Mouse (Mus musculus) heart, embryonic 16.5 days (tissue): ENCODE measurements at regions not wholly inside any gene's neighbourhood (a gene's known extent, or its start where the extent isn't known, plus 50 kb on each side); places are given as distances from the start of the nearest gene placed in this dataset.

ENCODE experiments used
- ATAC-seq: fragments of 200-750 bp; cut with Nextera tagmentation; replicated peaks from 2 replicates; pipeline ENCODE4 v1.8.0; 2017; ENCODE audit warnings: moderate number of reproducible peaks; ENCODE audit not compliant: insufficient read depth, low FRiP score; ENCODE audit errors: extremely low read depth
- H3K27ac ChIP-seq: fragments of 300-500 bp; sonication (generic); 2 replicates; pipeline ENCODE4 v1.5.1; 2014; ENCODE audit warnings: mild to moderate bottlenecking, low read length, control low read depth, moderate library complexity
- H3K27me3 ChIP-seq: fragments of 300-500 bp; sonication (generic); 2 replicates; pipeline ENCODE4 v1.6.1; 2014; ENCODE audit warnings: low read length, mixed read lengths; ENCODE audit not compliant: control insufficient read depth, insufficient read depth
- H3K36me3 ChIP-seq: fragments of 300-500 bp; sonication (generic); 2 replicates; pipeline ENCODE4 v1.6.1; 2014; ENCODE audit not compliant: control insufficient read depth, insufficient read depth
- H3K4me1 ChIP-seq: fragments of 300-500 bp; sonication (generic); 2 replicates; pipeline ENCODE4 v1.6.1; 2014; ENCODE audit warnings: low read length, mixed read lengths; ENCODE audit not compliant: control insufficient read depth, insufficient read depth
- H3K4me2 ChIP-seq: fragments of 300-500 bp; sonication (generic); 2 replicates; pipeline ENCODE4 v1.6.1; 2014; ENCODE audit warnings: low read depth, mild to moderate bottlenecking, control low read depth, low read length
- H3K4me3 ChIP-seq: fragments of 300-500 bp; sonication (generic); 2 replicates; pipeline ENCODE4 v1.5.1; 2014; ENCODE audit warnings: mild to moderate bottlenecking, control low read depth, low read length
- H3K9ac ChIP-seq: fragments of 300-500 bp; sonication (generic); 2 replicates; pipeline ENCODE4 v1.6.1; 2014; ENCODE audit warnings: low read length, control low read depth
- H3K9me3 ChIP-seq: fragments of 300-500 bp; sonication (generic); replicated peaks from 2 replicates; pipeline ENCODE4 v1.6.1; 2016; ENCODE audit warnings: low read length; ENCODE audit not compliant: control insufficient read depth
- WGBS: fragments of 180-500 bp; shearing (Covaris S2); extraction: QIAGEN DNeasy Blood & Tissue Kit; methylation state at CpG from one replicate; pipeline ENCODE4 v1.1.7; 2014; 5-methylcytosine and 5-hydroxymethylcytosine counted together

DNA sequence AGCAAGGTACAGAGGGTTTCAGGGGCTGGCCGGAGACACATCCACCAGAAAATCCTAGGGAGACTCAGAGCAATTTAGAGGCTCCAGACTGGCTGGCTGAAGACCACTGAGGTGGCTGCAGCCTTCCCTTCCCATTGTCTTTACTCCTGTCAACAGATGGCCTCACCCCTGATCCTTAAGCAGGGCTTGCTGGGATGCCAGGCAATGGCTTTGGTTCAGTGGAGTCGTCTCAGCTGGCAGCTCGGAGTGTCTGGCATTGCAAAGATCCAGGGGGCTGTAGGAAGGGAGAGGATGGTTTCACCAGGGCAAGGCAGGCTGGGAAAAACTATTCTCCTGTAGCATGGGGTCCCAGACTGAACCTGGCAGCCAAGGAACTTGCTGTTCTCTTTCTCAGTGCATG lies 395.8 kb downstream of the Tshz3 start:
- no peak overlapping the region for H3K27ac ChIP-seq
- no peaks in the 10 kb centered on the region for H3K9me3 ChIP-seq
- H3K27me3 ChIP-seq: no peaks in the 10 kb centered on the region
- H3K9ac ChIP-seq: no peak overlapping the region
- no peak overlapping the region for H3K4me3 ChIP-seq
- 78% methylated on average over 3 of the region's 3 CpGs for WGBS
- H3K36me3 ChIP-seq: no peaks in the 10 kb centered on the region
- H3K4me2 ChIP-seq: no peak overlapping the region
- no peak for ATAC-seq
- no peaks in the 10 kb centered on the region for H3K4me1 ChIP-seq

- Histone ChIP-seq H3K27ac (no peak overlapping the region), H3K4me2 (no peak overlapping the region), H3K27me3 (no peaks in the 10 kb centered on the region; the same call in 1 of the 2 replicates), H3K36me3 (no peaks in the 10 kb centered on the region), H3K4me1 (no peaks in the 10 kb centered on the region), H3K9me3 (no peaks in the 10 kb centered on the region), H3K9ac (no peak overlapping the region), H3K4me3 (no peak overlapping the region)
- no peak for ATAC-seq
- 57% methylated on average over 11 of the region's 11 CpGs for WGBS
Measured at GRCm38 (mm10) chr7:37095839-37096238, 397.9 kb downstream of the Tshz3 start.

GRCm38 (mm10) chr7:37096291-37096690 lies 398.4 kb downstream of the Tshz3 start:
- ATAC-seq: no peak
- Histone ChIP-seq H3K27me3 (no peaks in the 10 kb centered on the region; the same call in 1 of the 2 replicates), H3K4me1 (no peaks in the 10 kb centered on the region), H3K4me3 (no peak overlapping the region), H3K9me3 (no peaks in the 10 kb centered on the region), H3K4me2 (no peak overlapping the region), H3K36me3 (no peaks in the 10 kb centered on the region), H3K27ac (no peak overlapping the region), H3K9ac (no peak overlapping the region)
- WGBS: 78% methylated on average over 5 of the region's 5 CpGs

GRCm38 (mm10) chr7:37098950-37099349 lies 401.0 kb downstream of the Tshz3 start:
- no peak overlapping the region for H3K9ac ChIP-seq
- no peaks in the 10 kb centered on the region for H3K9me3 ChIP-seq
- H3K4me3 ChIP-seq: no peak overlapping the region
- no peak for ATAC-seq
- H3K4me2 ChIP-seq: no peak overlapping the region
- 25% methylated on average over 5 of the region's 5 CpGs for WGBS
- no peaks in the 10 kb centered on the region for H3K36me3 ChIP-seq
- H3K27ac ChIP-seq: no peak overlapping the region
- no peaks in the 10 kb centered on the region; the same call in 1 of the 2 replicates for H3K27me3 ChIP-seq
- H3K4me1 ChIP-seq: no peaks in the 10 kb centered on the region

GRCm38 (mm10) chr7:37104671-37105070 lies 406.8 kb downstream of the Tshz3 start:
- Histone ChIP-seq H3K4me2 (no peak overlapping the region), H3K27ac (no peak overlapping the region), H3K9ac (no peak overlapping the region), H3K27me3 (no peaks in the 10 kb centered on the region), H3K36me3 (no peaks in the 10 kb centered on the region), H3K4me3 (no peak overlapping the region), H3K4me1 (no peaks in the 10 kb centered on the region), H3K9me3 (no peaks in the 10 kb centered on the region)
- WGBS: 86% methylated on average over 9 of the region's 9 CpGs
- ATAC-seq: no peak

DNA sequence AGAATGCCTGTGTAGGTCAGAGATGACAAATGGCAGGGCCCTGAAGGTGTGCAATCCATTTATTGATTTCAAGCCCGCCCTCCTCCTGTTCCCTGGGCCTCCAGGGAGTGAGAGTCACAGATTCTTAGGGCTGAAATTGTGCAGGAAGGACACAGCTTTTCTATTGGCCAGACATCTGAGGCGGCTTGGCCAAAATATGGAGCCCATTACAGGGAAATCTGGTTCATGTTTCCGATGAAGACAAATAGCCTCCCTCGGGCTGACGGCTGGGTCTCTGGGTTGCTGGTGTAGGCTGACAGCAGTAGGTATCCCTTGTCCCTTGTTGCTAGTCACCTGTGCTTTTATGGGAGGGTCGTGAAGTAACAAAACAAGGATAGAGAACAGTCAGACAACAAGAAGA lies 413.2 kb downstream of the Tshz3 start:
- Histone ChIP-seq H3K27ac (no peak overlapping the region), H3K4me3 (no peak overlapping the region), H3K4me1 (no peaks in the 10 kb centered on the region), H3K9ac (no peak overlapping the region), H3K27me3 (no peaks in the 10 kb centered on the region), H3K9me3 (no peaks in the 10 kb centered on the region), H3K36me3 (no peaks in the 10 kb centered on the region), H3K4me2 (no peak overlapping the region)
- ATAC-seq: no peak
- 78% methylated on average over 6 of the region's 6 CpGs for WGBS

DNA sequence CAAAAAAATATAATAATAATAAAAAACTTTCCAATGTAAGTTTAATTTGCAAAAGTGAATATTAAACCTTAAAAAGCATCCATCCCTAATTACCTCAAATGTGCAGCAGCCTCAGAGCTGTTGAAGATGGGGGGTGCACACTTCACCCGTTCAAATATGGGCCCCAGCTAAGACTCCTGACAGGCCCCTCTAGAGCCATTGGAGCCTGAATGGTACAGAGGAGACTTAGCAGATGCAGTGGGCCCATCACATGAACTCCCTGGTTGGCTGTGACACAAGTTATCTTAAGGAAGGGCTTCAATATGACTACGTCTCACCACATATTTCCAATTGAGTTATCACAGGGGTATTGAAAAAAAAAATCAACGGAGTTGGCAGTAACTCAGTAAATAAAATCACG lies 422.9 kb downstream of the Tshz3 start:
- no peak for ATAC-seq
- Histone ChIP-seq H3K27me3 (no peaks in the 10 kb centered on the region), H3K4me3 (no peak overlapping the region), H3K27ac (no peak overlapping the region), H3K9ac (no peak overlapping the region), H3K4me2 (no peak overlapping the region), H3K9me3 (no peaks in the 10 kb centered on the region), H3K4me1 (no peaks in the 10 kb centered on the region), H3K36me3 (no peaks in the 10 kb centered on the region)
- 79% methylated on average over 4 of the region's 4 CpGs for WGBS

- H3K27me3 ChIP-seq: no peaks in the 10 kb centered on the region
- no peak overlapping the region for H3K4me3 ChIP-seq
- no peaks in the 10 kb centered on the region for H3K36me3 ChIP-seq
- no peaks in the 10 kb centered on the region for H3K4me1 ChIP-seq
- no peak overlapping the region for H3K4me2 ChIP-seq
- 74% methylated on average over 12 of the region's 12 CpGs for WGBS
- no peak for ATAC-seq
- no peaks in the 10 kb centered on the region for H3K9me3 ChIP-seq
- H3K9ac ChIP-seq: no peak overlapping the region
- H3K27ac ChIP-seq: no peak overlapping the region
Measured at GRCm38 (mm10) chr7:37140191-37140590, 442.3 kb downstream of the Tshz3 start.

DNA sequence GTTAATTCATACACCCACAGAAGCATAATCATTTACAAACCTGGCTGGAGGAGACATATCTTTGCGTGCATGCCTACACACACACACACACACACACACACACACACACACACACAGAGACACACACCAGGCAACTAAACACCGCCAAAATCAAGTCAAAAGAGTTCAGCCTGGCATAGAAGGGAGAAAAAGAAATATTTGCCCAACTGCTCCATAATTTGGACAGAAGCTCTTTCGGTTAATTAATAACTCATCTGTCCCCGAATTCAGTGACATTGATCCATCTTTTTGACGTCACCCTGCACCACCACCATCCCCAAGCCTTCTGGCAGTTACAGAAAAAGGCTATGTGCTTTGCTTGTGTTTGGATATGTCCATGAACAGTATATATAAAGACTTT lies 444.9 kb downstream of the Tshz3 start:
- H3K4me1 ChIP-seq: no peaks in the 10 kb centered on the region
- H3K9ac ChIP-seq: no peak overlapping the region
- H3K27me3 ChIP-seq: no peaks in the 10 kb centered on the region
- WGBS: 81% methylated on average over 5 of the region's 5 CpGs
- H3K4me2 ChIP-seq: no peak overlapping the region
- H3K4me3 ChIP-seq: no peak overlapping the region
- no peak overlapping the region for H3K27ac ChIP-seq
- no peaks in the 10 kb centered on the region for H3K36me3 ChIP-seq
- H3K9me3 ChIP-seq: no peaks in the 10 kb centered on the region
- no peak for ATAC-seq

- 53% methylated on average over 6 of the region's 6 CpGs for WGBS
- ATAC-seq: no peak
- H3K4me2 ChIP-seq: no peak overlapping the region
- no peak overlapping the region for H3K9ac ChIP-seq
- no peak overlapping the region for H3K27ac ChIP-seq
- H3K27me3 ChIP-seq: no peaks in the 10 kb centered on the region
- no peaks in the 10 kb centered on the region for H3K4me1 ChIP-seq
- H3K9me3 ChIP-seq: 0 out of 2 replicates have a peak, but pooled peaks cover under 1% of the 10 kb centered on the region
- H3K4me3 ChIP-seq: no peak overlapping the region
- no peaks in the 10 kb centered on the region for H3K36me3 ChIP-seq
Measured at GRCm38 (mm10) chr7:37144303-37144702, 446.4 kb downstream of the Tshz3 start.
